Mouse (Mus musculus) liver, postnatal 0 days (tissue): Measurements from ENCODE around the gene Maged1. TPM values are rescaled to one million over a fixed set of nuclear protein-coding genes. Genes with fewer than 3 reads are reported as not detected.

Experiments
- ATAC-seq: fragments of 200-750 bp; cut with Nextera tagmentation; 2 replicates; pipeline ENCODE4 v1.8.0; 2017; ENCODE audit warnings: mild to moderate bottlenecking, moderate library complexity
- DNase-seq: peaks from one replicate; pipeline ENCODE4 v3.0.0-alpha.2; 2016
- H3K27ac ChIP-seq: fragments of 300-500 bp; sonication (generic); 2 replicates; pipeline ENCODE4 v1.5.1; 2014; ENCODE audit warnings: antibody characterized with exemption, moderate library complexity, mild to moderate bottlenecking, low read depth
- H3K27me3 ChIP-seq: fragments of 300-500 bp; sonication (generic); 2 replicates; pipeline ENCODE4 v1.6.1; 2014; ENCODE audit warnings: low read length, control low read depth, mixed read lengths; ENCODE audit not compliant: insufficient read depth
- H3K36me3 ChIP-seq: fragments of 300-500 bp; sonication (generic); replicated peaks from 2 replicates; pipeline ENCODE4 v1.6.1; 2014; ENCODE audit warnings: mild to moderate bottlenecking, control low read depth, low read length, moderate library complexity, mixed read lengths; ENCODE audit not compliant: insufficient read depth
- H3K4me1 ChIP-seq: fragments of 300-500 bp; sonication (generic); 2 replicates; pipeline ENCODE4 v1.6.1; 2014; ENCODE audit warnings: antibody characterized with exemption, mild to moderate bottlenecking, control low read depth; ENCODE audit not compliant: insufficient read depth
- H3K4me2 ChIP-seq: fragments of 300-500 bp; sonication (generic); 2 replicates; pipeline ENCODE4 v1.6.1; 2014; ENCODE audit warnings: low read depth, mild to moderate bottlenecking, low read length, moderate library complexity, mixed read lengths
- H3K4me3 ChIP-seq: fragments of 300-500 bp; sonication (generic); 2 replicates; pipeline ENCODE4 v1.5.1; 2014; ENCODE audit warnings: low read depth, low read length
- H3K9ac ChIP-seq: fragments of 300-500 bp; sonication (generic); replicated peaks from 2 replicates; pipeline ENCODE4 v1.6.1; 2014; ENCODE audit warnings: mild to moderate bottlenecking, moderate library complexity
- H3K9me3 ChIP-seq: fragments of 300-500 bp; sonication (generic); 2 replicates; pipeline ENCODE4 v1.6.1; 2016; ENCODE audit warnings: mild to moderate bottlenecking, control low read depth, low read length, mixed read lengths
- CTCF ChIP-seq: sonication (generic); IDR thresholded peaks from 2 replicates; pipeline ENCODE4 v1.5.1; 2016; ENCODE audit warnings: antibody characterized with exemption, low read depth
- EP300 ChIP-seq: IDR thresholded peaks from 2 replicates; pipeline ENCODE4 v1.6.1; 2016; ENCODE audit warnings: antibody characterized with exemption, low read depth, mild to moderate bottlenecking
- WGBS: fragments of 180-500 bp; shearing (Covaris S2); extraction: QIAGEN DNeasy Blood & Tissue Kit; methylation state at CpG from one replicate; pipeline ENCODE4 v1.1.7; 2014; ENCODE audit not compliant: insufficient replicate concordance; 5-methylcytosine and 5-hydroxymethylcytosine counted together
- polyA plus RNA-seq: library from polyadenylated mRNA; unstranded; fragments of >200 nt; fragmentation: Nextera tagmentation; extraction: Ambion mirVana; gene quantifications from 2 replicates; pipeline ENCODE4 v1.2.1, GENCODE M21; 2015

The Maged1 gene
- polyA plus RNA-seq, 1 experiment from 2014 or later, result 67.5 TPM

- H3K4me3 ChIP-seq, result peak overlapping the region; percentile 60
These were observed 593 bp upstream of the Maged1 start for GRCm38 (mm10) chrX:94542536-94542935.

GRCm38 (mm10) chrX:94541206-94541605 lies 737 bp downstream of the Maged1 start:
- H3K36me3 ChIP-seq, result 0 out of 2 replicates have a peak, but pooled peaks cover 4% of the 10 kb centered on the region
- TF ChIP-seq EP300, result no peak
- no peak for TF ChIP-seq CTCF
- peak overlapping the region; percentile 71 for H3K27ac ChIP-seq
- peaks cover 19% of the 10 kb centered on the region for H3K27me3 ChIP-seq
- peak overlapping the region; percentile 60 for H3K9ac ChIP-seq
- no peaks in the 10 kb centered on the region for H3K9me3 ChIP-seq
- DNase-seq (peak; percentile 20), ATAC-seq (peak; percentile 17; the same call in 1 of the 2 replicates)
- 17% methylated on average over 23 of the region's 25 CpGs for WGBS
- peak overlapping the region; percentile 68 for H3K4me2 ChIP-seq
- no peaks in the 10 kb centered on the region for H3K4me1 ChIP-seq
- H3K4me3 ChIP-seq, result peak overlapping the region; percentile 60

More at GRCm38 (mm10) chrX:94542536-94542935, 593 bp upstream of the Maged1 start:
- H3K36me3 ChIP-seq, result 0 out of 2 replicates have a peak, but pooled peaks cover 4% of the 10 kb centered on the region
- peaks cover 19% of the 10 kb centered on the region for H3K27me3 ChIP-seq
- no peak overlapping the region for H3K9ac ChIP-seq
- H3K4me2 ChIP-seq, result peak overlapping the region; percentile 68
- ATAC-seq (no peak), DNase-seq (no peak)
- H3K27ac ChIP-seq, result no peak overlapping the region
- no peaks in the 10 kb centered on the region for H3K9me3 ChIP-seq
- H3K4me1 ChIP-seq, result no peaks in the 10 kb centered on the region
- WGBS, result 31% methylated on average over 8 of the region's 9 CpGs
- TF ChIP-seq CTCF (no peak), EP300 (no peak)

GRCm38 (mm10) chrX:94540341-94541201 lies 1.4 kb downstream of the Maged1 start:
- ATAC-seq, result peak; percentile 63
- Histone ChIP-seq H3K4me3 (peak overlapping the region; percentile 60), H3K27ac (peak overlapping the region; percentile 71), H3K9ac (peak overlapping the region; percentile 60), H3K27me3 (peaks cover 19% of the 10 kb centered on the region), H3K9me3 (no peaks in the 10 kb centered on the region), H3K36me3 (0 out of 2 replicates have a peak, but pooled peaks cover 4% of the 10 kb centered on the region), H3K4me2 (peak overlapping the region; percentile 68), H3K4me1 (no peaks in the 10 kb centered on the region)
- TF ChIP-seq EP300 (no peak), CTCF (no peak)
- peak; percentile 61 for DNase-seq
- 29% methylated on average over 36 of the region's 37 CpGs for WGBS

- Histone ChIP-seq H3K27ac (no peak overlapping the region), H3K36me3 (no peaks in the 10 kb centered on the region), H3K9ac (no peak overlapping the region), H3K4me2 (no peak overlapping the region), H3K9me3 (no peaks in the 10 kb centered on the region), H3K4me3 (no peak overlapping the region), H3K27me3 (no peaks in the 10 kb centered on the region), H3K4me1 (no peaks in the 10 kb centered on the region)
- 71% methylated on average over 2 of the region's 2 CpGs for WGBS
- DNase-seq (no peak), ATAC-seq (no peak)
- TF ChIP-seq EP300, result no peak
- TF ChIP-seq CTCF, result no peak
These were observed 7.6 kb downstream of the Maged1 start for GRCm38 (mm10) chrX:94534346-94534745.

DNA sequence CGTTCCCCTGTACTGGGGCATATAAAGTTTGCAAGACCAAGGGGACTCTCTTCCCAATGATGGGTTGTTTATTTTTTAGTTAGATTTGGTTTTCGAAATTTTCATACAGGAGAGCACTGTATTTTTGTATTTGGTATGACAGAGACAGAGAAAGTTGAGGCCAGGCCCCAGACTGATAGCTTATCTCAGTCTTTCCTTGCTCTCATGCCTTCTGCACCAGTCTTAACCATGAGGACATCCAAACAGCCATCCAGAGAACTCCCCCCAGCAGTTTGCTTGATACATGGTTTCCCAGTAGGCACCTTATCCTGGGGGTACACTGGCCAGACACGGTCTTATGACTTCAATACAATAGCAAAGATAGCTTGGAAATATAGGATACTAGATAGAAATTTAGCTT lies 11.6 kb downstream of the Maged1 start:
- no peak for DNase-seq
- no peak for TF ChIP-seq EP300
- no peak for TF ChIP-seq CTCF
- H3K4me1 ChIP-seq, result no peaks in the 10 kb centered on the region
- no peaks in the 10 kb centered on the region for H3K36me3 ChIP-seq
- no peaks in the 10 kb centered on the region for H3K9me3 ChIP-seq
- ATAC-seq, result no peak
- no peak overlapping the region for H3K4me3 ChIP-seq
- 74% methylated on average over 3 of the region's 3 CpGs for WGBS
- H3K27me3 ChIP-seq, result no peaks in the 10 kb centered on the region
- H3K27ac ChIP-seq, result no peak overlapping the region
- H3K9ac ChIP-seq, result no peak overlapping the region
- H3K4me2 ChIP-seq, result no peak overlapping the region

DNA sequence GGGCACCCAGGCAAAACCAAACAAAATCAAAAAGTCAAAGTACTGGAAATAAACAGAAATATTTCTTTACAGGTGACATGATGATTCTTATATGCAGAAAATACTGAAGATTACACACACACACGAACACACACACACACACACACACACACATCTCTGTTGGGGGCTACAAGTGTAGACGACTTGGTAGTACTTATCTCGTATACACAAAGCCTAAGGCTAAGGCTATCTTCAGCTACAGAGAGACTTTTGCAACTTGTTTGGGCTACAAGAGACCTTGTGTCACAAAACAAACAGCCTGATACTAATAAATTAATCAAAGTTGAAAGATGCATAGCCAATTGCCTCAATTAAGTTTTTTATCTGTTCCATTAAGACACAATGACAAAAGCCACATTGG lies 19.8 kb downstream of the Maged1 start:
- Histone ChIP-seq H3K4me3 (no peak overlapping the region), H3K9me3 (no peaks in the 10 kb centered on the region), H3K4me2 (no peak overlapping the region), H3K27me3 (no peaks in the 10 kb centered on the region), H3K9ac (no peak overlapping the region), H3K4me1 (no peaks in the 10 kb centered on the region), H3K27ac (no peak overlapping the region), H3K36me3 (no peaks in the 10 kb centered on the region)
- DNase-seq, result no peak
- TF ChIP-seq EP300, result no peak
- TF ChIP-seq CTCF, result no peak
- WGBS, result 61% methylated on average over 3 of the region's 3 CpGs
- no peak for ATAC-seq
